ENCODE assay signal across 8 mouse cellular contexts in the genomic region with DNA sequence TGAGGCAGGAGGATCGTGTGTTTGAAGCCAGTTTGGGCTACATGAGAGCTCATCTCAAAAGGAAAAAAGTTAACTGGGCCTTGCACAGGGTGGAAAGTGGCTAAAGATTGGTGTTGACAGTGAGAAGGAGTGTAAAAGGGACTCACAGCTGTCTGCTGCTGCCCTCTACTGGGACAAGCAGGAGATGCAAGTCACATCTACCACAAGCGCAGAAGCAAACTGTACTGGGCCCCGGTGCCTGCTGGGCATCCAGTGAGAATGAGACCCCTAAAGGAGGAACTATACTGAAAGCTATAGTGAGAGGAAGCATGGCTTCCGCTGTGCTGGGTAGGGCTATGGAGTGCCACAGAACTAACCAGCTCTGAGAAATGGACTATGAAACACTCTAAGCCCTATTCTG. TPM values are rescaled to one million over a fixed set of nuclear protein-coding genes. Genes with fewer than 3 reads are reported as not detected.
DNase-seq lines count a peak whose midpoint lies in the region; ATAC-seq and TF ChIP-seq lines count a peak whose summit lies in the region.

No protein-coding gene starts in this region.

- H3K9ac ChIP-seq in CH12.LX (ENCODE audit: insufficient read depth, low read depth), result no peak overlapping the region
- no peak overlapping the region for H3K9ac ChIP-seq in heart, postnatal 0 days (replicated peaks; ENCODE audit: low read depth, low read length)
- no peak overlapping the region for H3K9ac ChIP-seq in liver, embryonic 13.5 days
- H3K9ac ChIP-seq in neural tube, embryonic 12.5 days, result no peak overlapping the region

- H3K4me1 ChIP-seq in CH12.LX (ENCODE audit: control insufficient read depth in 1 of 2, insufficient read depth in 2 of 2), result peaks cover 7 to 45% of the 10 kb centered on the region in 2 experiments
- H3K4me1 ChIP-seq in heart, postnatal 0 days (ENCODE audit: control insufficient read depth, insufficient read depth), result no peaks in the 10 kb centered on the region
- 0 out of 2 replicates have a peak, but pooled peaks cover 3% of the 10 kb centered on the region for H3K4me1 ChIP-seq in liver, embryonic 13.5 days (replicated peaks)
- no peaks in the 10 kb centered on the region for H3K4me1 ChIP-seq in neural tube, embryonic 12.5 days

- no peaks in the 10 kb centered on the region for H3K79me2 ChIP-seq in CH12.LX (replicated peaks; ENCODE audit: control insufficient read depth, extremely low read depth, insufficient read depth, poor library complexity, severe bottlenecking)

- DNase-seq in CH12.LX (ENCODE audit: extremely low read depth), result peak; percentile 81
- DNase-seq in brain, embryonic 18.5 days (ENCODE audit: low read depth, low spot score), result peak; percentile 37
- DNase-seq in fibroblast of lung, adult 2 months (ENCODE audit: low read depth), result peak; percentile 38
- peak; percentile 59 for DNase-seq in heart, postnatal 0 days (ENCODE audit: low spot score)
- DNase-seq in kidney, postnatal 25 days, result peak; percentile 79 to 88
- peak; percentile 29 for DNase-seq in liver, embryonic 13.5 days
- peak; percentile 74 for DNase-seq in telencephalon, adult 2 months (ENCODE audit: low read depth, low spot score)

- no peak overlapping the region for H3K4me2 ChIP-seq in CH12.LX (ENCODE audit: insufficient read depth, low read depth, poor library complexity, severe bottlenecking)
- no peak overlapping the region for H3K4me2 ChIP-seq in heart, postnatal 0 days (ENCODE audit: low read depth, low read length)
- H3K4me2 ChIP-seq in liver, embryonic 13.5 days, result no peak overlapping the region
- no peak overlapping the region for H3K4me2 ChIP-seq in neural tube, embryonic 12.5 days (replicated peaks)

- H3K27me3 ChIP-seq in CH12.LX (replicated peaks), result no peaks in the 10 kb centered on the region
- H3K27me3 ChIP-seq in heart, postnatal 0 days (ENCODE audit: control insufficient read depth, insufficient read depth, low read length), result no peaks in the 10 kb centered on the region
- H3K27me3 ChIP-seq in liver, embryonic 13.5 days, result no peaks in the 10 kb centered on the region
- H3K27me3 ChIP-seq in neural tube, embryonic 12.5 days (replicated peaks), result no peaks in the 10 kb centered on the region

- H3K9me3 ChIP-seq in CH12.LX (replicated peaks; ENCODE audit: low read length), result no peaks in the 10 kb centered on the region
- no peaks in the 10 kb centered on the region for H3K9me3 ChIP-seq in heart, postnatal 0 days (replicated peaks; ENCODE audit: control insufficient read depth, low read length)
- H3K9me3 ChIP-seq in liver, embryonic 13.5 days (replicated peaks), result no peaks in the 10 kb centered on the region
- no peaks in the 10 kb centered on the region for H3K9me3 ChIP-seq in neural tube, embryonic 12.5 days

- 16% methylated on average over 4 of the region's 4 CpGs for WGBS in heart, postnatal 0 days
- WGBS in liver, embryonic 13.5 days (ENCODE audit: insufficient replicate concordance), result 10% methylated on average over 4 of the region's 4 CpGs
- whole genome bisulfite sequencing in neural tube, embryonic 12.5 days, result 19% methylated on average over 4 of the region's 4 CpGs

- TF ChIP-seq RAD21 in CH12.LX (IDR thresholded peaks at IDR 0.05; ENCODE audit: low read depth, low read length), result peak; percentile 97

- no peak for TF ChIP-seq POLR2A in CH12.LX (IDR thresholded peaks at IDR 0.05; ENCODE audit: low read depth, low read length)

- in situ Hi-C loops in CH12.LX (cut with MboI; ENCODE audit: low pct_ligation_motif_present, low pct_unique_long_range_greater_than_20kb, low sequenced_read_pairs), result loop anchor here (5.0 to 10.0 kb wide), 2 partner anchors 228 to 300 kb away; no protein-coding TSS in a partner anchor

- peak; percentile 85 to 89 for TF ChIP-seq CTCF in CH12.LX (conservative IDR thresholded peaks at IDR 0.05 in 1 of 2, IDR thresholded peaks at IDR 0.05 in 1 of 2; ENCODE audit: low read depth in 2 of 2, low read length in 2 of 2)
- TF ChIP-seq CTCF in heart, postnatal 0 days (IDR thresholded peaks at IDR 0.05; ENCODE audit: low read depth), result peak; percentile 89

- peak; percentile 51; the same call in 1 of the 2 replicates for ATAC-seq in heart, postnatal 0 days (ENCODE audit: insufficient read depth, low read depth)
- 0 out of 2 replicates have a peak, but pooled peaks have one; percentile 45 for ATAC-seq in liver, embryonic 13.5 days (ENCODE audit: low read depth)
- ATAC-seq in neural tube, embryonic 12.5 days (ENCODE audit: low FRiP score, low read depth), result peak; percentile 64

- H3K27ac ChIP-seq in CH12.LX (ENCODE audit: insufficient read depth, low read depth), result no peak overlapping the region
- H3K27ac ChIP-seq in heart, postnatal 0 days (ENCODE audit: low read depth), result no peak overlapping the region
- H3K27ac ChIP-seq in liver, embryonic 13.5 days, result no peak overlapping the region
- H3K27ac ChIP-seq in neural tube, embryonic 12.5 days, result no peak overlapping the region

- no peak overlapping the region for H3K4me3 ChIP-seq in CH12.LX (replicated peaks in 1 of 3; ENCODE audit: low read depth in 2 of 3, low read length in 2 of 3, poor library complexity in 1 of 3)
- H3K4me3 ChIP-seq in heart, postnatal 0 days (ENCODE audit: low read depth, low read length), result no peak overlapping the region
- no peak overlapping the region for H3K4me3 ChIP-seq in liver, embryonic 13.5 days (replicated peaks)
- H3K4me3 ChIP-seq in neural tube, embryonic 12.5 days, result no peak overlapping the region

- peaks cover 18 to 53% of the 10 kb centered on the region in 2 experiments for H3K36me3 ChIP-seq in CH12.LX (replicated peaks in 1 of 2; ENCODE audit: control insufficient read depth in 1 of 2, insufficient read depth in 1 of 2, low read length in 1 of 2)
- H3K36me3 ChIP-seq in heart, postnatal 0 days (replicated peaks; ENCODE audit: control insufficient read depth, insufficient read depth, low read length), result peaks cover 52% of the 10 kb centered on the region
- peaks cover 14% of the 10 kb centered on the region for H3K36me3 ChIP-seq in liver, embryonic 13.5 days
- peaks cover 21% of the 10 kb centered on the region; the same call in 1 of the 2 replicates for H3K36me3 ChIP-seq in neural tube, embryonic 12.5 days

- dilution Hi-C loops in CH12.LX (cut with MboI; ENCODE audit: extremely low pct_ligation_motif_present, extremely low pct_unique_long_range_greater_than_20kb, low sequenced_read_pairs), result no loop called here

- TF ChIP-seq EP300 in CH12.LX (IDR thresholded peaks at IDR 0.05; ENCODE audit: low read length), result no peak
- no peak for TF ChIP-seq EP300 in heart, postnatal 0 days (IDR thresholded peaks at IDR 0.05; ENCODE audit: low read depth)

TF ChIP-seq in CH12.LX, 34 proteins besides CTCF, POLR2A, EP300 and RAD21:
- no peak for TF ChIP-seq MAX (IDR thresholded peaks at IDR 0.05; ENCODE audit: low read length)
- peak; percentile 66 for TF ChIP-seq ZC3H11A (IDR thresholded peaks at IDR 0.05; ENCODE audit: low read depth, low read length)
- peak; percentile 88 for TF ChIP-seq SMC3 (IDR thresholded peaks at IDR 0.05; ENCODE audit: low read depth, low read length)
TF ChIP-seq in CH12.LX: peak in this region for 2.

RNA-seq across cellular contexts. Expression of a gene that starts 50.2 kb away (rescaled TPM):
- total RNA-seq in CH12.LX (2012; rRNA removed) (17.6 and 22.1 TPM in 2 replicates), CH12.LX (2014; rRNA removed) (27.3 and 29.6 TPM in 2 replicates)
- 16.0 and 18.2 TPM in 2 replicates for polyA plus RNA-seq in CH12.LX (2012; ENCODE audit: insufficient read length, low read depth)
- total RNA-seq in heart, postnatal 0 days (2014; rRNA removed; ENCODE audit: low replicate concordance), result 21.8 and 31.7 TPM in 2 replicates
- 5.1 and 6.2 TPM in 2 replicates for polyA plus RNA-seq in heart, postnatal 0 days (2015; fragmentation: Nextera tagmentation; extraction: Ambion mirVana)
- 6.8 and 8.3 TPM in 2 replicates for polyA plus RNA-seq in liver, embryonic 13.5 days (2015; fragmentation: Nextera tagmentation; extraction: Ambion mirVana)
- polyA plus RNA-seq in neural tube, embryonic 12.5 days (2016; fragmentation: Nextera tagmentation; extraction: Ambion mirVana), result 27.5 and 30.2 TPM in 2 replicates

RNA-seq across cellular contexts. Expression of a gene that starts 50.3 kb away (rescaled TPM):
- total RNA-seq in CH12.LX (2012; rRNA removed) (6.2 and 7.2 TPM in 2 replicates), CH12.LX (2014; rRNA removed) (4.7 and 6.0 TPM in 2 replicates)
- 2.1 and 2.5 TPM in 2 replicates for polyA plus RNA-seq in CH12.LX (2012; ENCODE audit: insufficient read length, low read depth)
- total RNA-seq in heart, postnatal 0 days (2014; rRNA removed; ENCODE audit: low replicate concordance), result 21.1 and 28.6 TPM in 2 replicates
- 31.0 and 31.9 TPM in 2 replicates for polyA plus RNA-seq in heart, postnatal 0 days (2015; fragmentation: Nextera tagmentation; extraction: Ambion mirVana)
- 10.0 and 12.6 TPM in 2 replicates for polyA plus RNA-seq in liver, embryonic 13.5 days (2015; fragmentation: Nextera tagmentation; extraction: Ambion mirVana)
- polyA plus RNA-seq in neural tube, embryonic 12.5 days (2016; fragmentation: Nextera tagmentation; extraction: Ambion mirVana), result 27.2 and 27.3 TPM in 2 replicates

Comparison
In these comparisons a context has a peak if more than half of its experiments do, and no peak if none do; other contexts are left out.
1. DNase-seq: peak in every context shown above with its lines; median percentile 84 in kidney, postnatal 25 days; 81 in CH12.LX; 74 in telencephalon, adult 2 months; 59 in heart, postnatal 0 days; 38 in fibroblast of lung, adult 2 months; 37 in brain, embryonic 18.5 days; 29 in liver, embryonic 13.5 days.